Mouse (Mus musculus) cerebellum, adult 2 months (tissue): ENCODE data around the gene Duxf3.

Experiments
- CTCF ChIP-seq: fragments of 200-500 bp; IDR thresholded peaks from 2 replicates; pipeline ENCODE4 v1.5.1; 2011; ENCODE audit warnings: low read depth, mild to moderate bottlenecking, control low read depth, low read length, moderate library complexity, borderline replicate concordance; ENCODE audit not compliant: insufficient read depth
- POLR2A ChIP-seq: fragments of 200-500 bp; IDR thresholded peaks from 2 replicates; pipeline ENCODE4 v1.6.1; 2011; ENCODE audit warnings: low read length, control low read depth, borderline replicate concordance; ENCODE audit not compliant: insufficient read depth

DNA sequence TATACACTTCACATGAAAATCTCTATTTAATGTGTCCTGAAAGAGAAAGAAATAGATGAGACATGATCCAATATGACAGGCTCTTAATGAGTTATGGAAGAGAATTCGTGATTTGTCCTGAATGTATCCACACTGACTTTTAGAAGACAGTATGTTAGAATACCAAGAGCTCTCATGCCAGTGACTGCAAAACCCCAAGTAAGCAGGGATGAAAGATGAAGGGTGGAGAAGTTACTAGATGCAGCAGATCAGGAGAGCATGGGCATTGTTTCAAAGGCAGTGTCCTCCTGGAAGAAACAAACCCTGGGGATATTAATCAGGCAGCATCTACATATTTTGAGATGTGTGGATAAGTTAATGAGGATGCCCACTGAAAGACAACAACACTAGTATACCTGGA is 22.0 kb downstream of the Duxf3 start:
- TF ChIP-seq CTCF, result no peak
- no peak for TF ChIP-seq POLR2A
